Mouse (Mus musculus) adipocyte (in vitro differentiated cells): Measurements from ENCODE around the gene Zdhhc3.

ENCODE experiments used
- DNase-seq: peaks from one replicate; pipeline ENCODE4 v3.0.0-alpha.2; 2016; ENCODE audit warnings: low spot score

The Zdhhc3 gene

DNA sequence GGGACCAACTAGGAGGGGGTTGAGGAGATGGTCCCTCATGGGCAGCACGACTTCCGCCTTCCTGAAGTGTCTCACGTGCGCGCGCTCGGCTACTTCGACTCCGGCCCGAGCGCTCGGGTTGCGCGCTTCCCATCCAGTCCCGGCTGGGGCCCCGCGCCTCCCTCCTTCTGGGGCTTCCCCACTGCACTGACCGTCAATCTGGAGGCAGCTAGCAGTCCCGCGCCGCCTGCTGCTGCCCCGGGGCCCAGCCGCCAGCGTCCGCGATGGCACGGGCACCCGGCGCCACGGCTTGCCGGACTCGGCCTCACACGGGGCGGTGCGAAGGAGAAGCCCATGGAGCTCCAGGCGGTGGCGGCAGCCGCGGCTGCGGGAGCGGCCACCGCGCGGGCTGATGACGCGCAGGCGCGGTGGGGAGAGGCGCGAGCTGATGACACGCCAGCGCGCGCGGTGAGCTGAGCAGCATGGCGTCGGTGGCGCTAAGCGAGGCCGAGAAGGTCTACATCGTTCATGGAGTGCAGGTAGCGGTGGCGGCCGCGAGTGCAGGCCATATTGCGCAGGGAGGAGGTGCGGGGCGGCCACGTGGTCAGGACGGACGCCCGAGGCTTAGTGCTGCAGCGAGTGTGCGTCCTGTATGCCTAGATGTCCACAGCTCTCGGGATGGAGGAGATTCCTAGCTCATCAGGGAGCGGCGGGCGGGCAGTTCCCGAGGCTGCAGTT lies at the start of gene Zdhhc3, which contains the start of gene Exosc7:
Zdhhc3 (minus strand) TSS at position 401 of the 717 bp plus-strand sequence.
Exosc7 (plus strand) TSS at position 411 of the 717 bp plus-strand sequence.
- peak; percentile 80 for DNase-seq

DNA sequence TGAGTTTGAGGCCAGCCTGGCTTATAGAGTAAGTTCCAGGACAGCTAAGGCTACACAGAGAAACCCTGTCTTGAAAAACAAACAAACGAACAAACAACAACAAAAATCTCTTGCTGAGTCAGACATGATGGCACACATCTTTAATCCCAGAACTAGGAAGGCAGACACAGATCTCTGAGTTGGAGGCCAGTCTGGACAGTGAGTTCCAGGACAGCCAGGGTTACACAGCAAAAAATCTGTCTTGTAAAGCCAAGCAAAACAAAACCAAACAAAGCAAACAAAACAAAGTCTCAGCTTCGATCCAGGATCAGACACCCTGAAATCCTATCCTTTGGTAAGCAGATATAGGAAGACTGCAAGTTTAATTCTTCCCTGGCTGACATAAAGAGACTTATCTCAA lies 48.8 kb upstream of the Zdhhc3 start:
- peak; percentile 55 for DNase-seq

DNA sequence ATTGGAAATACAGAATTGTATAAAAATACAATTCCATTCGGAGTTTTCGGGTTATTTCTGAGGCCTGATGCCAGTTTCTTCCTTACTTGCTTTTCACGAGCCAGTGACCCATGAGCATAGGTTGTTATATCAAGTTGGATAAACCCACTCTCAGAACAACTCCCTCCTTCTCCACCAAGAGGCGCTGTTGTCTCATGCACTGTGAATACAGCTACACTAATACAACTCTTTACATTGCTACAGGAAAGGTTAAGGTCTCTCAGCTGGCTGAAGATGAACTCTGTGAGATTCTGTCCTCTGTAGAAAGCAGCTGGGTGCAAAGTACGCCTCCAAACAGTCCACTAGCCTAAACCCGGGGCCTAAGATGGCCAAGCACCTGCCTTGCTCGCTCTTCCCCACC lies 46.3 kb upstream of the Zdhhc3 start:
- peak; percentile 83 for DNase-seq

DNA sequence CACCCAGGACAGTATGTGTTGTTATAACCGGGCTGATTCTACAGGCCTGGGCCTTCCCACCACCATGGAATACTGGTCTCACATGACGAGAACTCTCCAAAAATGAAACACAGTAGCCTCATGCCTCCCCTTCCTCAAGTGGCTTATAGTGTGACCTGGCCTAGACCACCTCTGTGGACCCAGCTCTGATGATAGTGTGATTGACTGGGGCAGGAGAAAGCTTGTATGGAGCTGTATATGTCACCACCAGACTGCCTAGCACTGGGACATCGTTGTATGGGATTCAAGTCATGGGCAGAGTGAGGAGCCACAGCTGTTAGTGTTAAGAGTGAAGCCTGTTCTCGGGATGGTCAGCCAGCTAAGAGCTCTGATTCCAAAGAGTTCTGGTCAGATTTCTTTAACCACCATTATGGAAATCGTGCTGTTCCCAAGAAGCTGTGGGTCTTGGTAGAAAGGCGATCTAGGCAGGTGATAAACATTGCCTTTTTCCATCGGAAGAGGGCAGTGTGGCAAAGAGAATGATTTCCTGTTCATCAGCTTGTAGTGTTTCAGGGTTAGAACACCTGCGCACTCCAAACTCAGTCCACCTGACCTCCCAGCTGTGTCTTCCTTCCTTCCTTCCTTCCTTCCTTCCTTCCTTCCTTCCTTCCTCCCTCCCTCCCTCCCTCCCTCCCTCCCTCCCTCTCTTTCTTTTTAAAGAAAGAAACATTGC lies 45.3 kb upstream of the Zdhhc3 start:
- DNase-seq, result peak; percentile 46

DNA sequence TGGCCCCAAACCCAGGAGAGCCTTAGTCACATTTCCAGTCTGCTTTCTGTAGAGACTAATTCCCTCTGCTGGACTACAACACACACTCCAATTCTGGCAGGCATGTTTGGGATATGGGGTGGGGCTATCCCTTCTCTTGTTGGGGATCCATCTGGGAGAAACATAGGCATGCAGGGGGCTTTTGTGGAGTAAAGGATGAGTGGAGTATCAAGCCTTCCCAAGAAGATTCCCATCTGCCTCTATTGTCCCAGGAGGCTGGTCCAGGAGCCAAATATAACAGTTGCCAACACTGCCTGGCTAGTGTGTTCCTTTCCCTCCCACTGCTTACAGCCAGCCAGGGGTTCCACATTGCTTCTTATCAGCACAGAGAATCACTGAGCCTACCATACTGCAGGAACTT lies 44.7 kb upstream of the Zdhhc3 start:
- peak; percentile 50 for DNase-seq

DNA sequence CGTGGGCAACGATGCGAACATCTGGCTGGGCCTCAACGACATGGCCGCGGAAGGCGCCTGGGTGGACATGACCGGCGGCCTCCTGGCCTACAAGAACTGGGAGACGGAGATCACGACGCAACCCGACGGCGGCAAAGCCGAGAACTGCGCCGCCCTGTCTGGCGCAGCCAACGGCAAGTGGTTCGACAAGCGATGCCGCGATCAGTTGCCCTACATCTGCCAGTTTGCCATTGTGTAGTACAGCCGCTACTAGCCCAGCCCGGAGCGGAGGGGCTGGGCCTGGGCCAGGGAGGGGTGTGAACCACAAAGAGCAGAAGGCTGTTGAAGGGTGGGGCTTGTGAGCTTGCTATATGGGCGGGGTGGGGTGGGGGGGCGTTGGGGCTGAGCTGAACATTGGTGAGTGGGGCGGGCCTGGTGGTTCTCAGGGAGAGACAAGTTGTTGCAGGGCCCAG lies 43.9 kb upstream of the Zdhhc3 start:
- no peak for DNase-seq

DNA sequence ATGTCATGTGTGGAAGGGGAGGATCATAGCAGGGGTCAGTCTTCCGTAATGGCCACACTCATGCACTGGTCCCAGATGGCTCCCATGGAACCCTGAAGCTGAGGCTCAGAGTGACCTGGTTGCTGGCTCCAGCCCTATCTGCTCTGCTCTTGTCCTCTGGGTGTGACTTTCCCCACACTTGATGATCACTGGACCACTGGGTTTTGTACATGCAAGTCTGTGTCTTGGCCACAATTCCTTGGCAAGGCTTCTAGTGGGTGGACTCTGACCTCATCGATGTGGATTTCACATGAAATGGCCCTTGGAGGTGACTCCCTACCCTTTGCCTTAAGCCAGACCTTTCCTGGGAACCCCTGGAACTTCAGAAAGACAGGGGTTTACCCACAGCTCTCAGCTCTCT lies 40.1 kb upstream of the Zdhhc3 start:
- DNase-seq, result no peak

DNA sequence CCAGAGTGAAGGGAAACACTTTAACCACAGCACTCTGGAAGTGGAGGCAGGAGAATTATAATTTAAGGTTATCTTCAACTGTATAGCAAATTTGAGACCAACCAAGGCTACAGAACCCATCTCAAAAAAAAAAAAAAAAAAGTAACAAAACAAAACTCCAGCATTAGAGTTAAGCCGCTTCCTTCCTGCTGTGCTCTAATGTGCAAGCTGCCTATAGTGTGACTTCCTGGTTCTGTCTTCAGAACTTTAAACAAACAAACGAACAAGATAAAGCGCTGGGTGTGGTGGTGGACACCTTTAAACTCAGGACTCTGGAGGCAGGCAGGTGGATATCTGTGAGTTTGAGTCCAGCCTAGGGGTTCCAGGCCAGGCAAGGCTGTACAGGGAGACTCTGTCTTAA lies 39.0 kb upstream of the Zdhhc3 start:
- DNase-seq, result no peak

DNA sequence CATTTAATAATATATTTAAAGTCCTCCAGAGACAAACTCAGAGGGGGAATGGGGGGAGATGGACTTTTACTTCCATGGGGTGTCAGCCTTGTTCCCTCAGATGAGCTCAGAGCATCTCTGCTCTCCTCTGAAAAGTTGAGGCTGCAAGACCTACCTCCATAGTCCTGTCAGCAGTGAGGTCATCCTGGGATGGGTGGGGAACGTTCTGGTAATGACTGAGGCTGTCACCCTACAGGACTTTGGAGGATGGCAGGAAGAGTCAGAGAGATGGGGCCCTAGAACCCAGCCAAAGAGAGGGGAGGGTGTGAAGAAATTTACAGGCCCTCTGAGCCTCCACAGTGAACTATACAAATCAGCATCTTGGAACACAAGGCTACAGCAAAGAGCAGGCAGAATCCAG lies 38.6 kb upstream of the Zdhhc3 start:
- DNase-seq, result no peak

DNA sequence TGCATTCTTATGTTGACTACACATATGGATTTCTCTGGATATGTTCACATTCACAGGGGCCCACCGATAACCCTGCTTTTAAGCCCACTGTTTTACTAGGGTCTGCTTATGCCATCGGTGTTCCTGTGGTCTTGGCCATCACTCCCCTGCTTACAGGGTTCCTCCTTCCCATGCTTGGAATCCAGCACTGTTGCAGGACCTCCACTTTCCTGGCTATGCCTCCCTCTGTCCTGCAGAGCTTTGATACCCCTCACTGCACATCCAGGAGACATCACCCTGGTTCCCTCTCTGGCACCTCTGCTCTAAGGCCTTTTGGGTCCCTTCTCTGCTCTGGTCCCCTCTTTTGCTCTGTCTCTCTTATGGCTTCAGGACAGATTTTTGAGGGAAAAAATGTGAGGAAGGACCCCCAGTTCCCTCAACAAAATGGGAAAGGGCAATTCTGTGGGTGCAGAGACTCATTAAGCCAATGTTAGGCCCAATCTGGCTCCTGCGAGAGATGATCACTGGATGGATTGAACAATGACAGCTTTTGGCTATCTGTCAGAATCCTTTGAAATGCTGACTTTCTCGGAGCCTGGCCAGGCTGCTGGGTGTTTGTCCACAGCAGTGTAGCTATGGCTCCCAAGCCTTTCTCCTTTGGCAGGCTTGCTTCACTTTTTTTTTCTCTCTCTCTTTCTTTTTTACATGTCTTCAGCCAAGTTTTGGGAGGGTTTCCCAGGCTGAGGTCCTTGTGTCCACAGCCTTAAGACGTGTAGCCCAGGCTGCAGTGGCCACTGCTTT lies 37.4 kb upstream of the Zdhhc3 start, which contains the start of gene Clec3b:
Clec3b (plus strand) TSS at position 706 of the 780 bp plus-strand sequence.
- DNase-seq, result peak; percentile 77

DNA sequence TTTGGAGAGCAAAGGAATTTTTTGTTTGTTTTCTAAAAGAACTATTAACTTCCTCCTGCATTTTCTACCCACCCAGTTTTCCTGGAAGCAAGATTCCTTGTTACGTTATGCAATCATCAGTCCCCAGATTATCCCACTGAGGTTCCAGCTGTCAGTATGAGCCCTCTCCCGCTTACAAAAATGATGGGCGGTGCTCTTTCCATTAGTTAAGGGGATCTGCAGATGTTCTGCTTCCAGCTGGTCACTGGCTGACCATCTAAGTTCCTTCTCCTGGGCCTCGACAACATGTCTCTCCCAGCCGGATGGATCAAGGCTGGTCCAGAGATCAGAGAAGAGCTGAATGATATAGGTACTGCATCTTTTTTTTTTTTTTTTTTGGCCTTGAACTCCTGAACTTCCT lies 35.4 kb upstream of the Zdhhc3 start:
- DNase-seq, result no peak

DNA sequence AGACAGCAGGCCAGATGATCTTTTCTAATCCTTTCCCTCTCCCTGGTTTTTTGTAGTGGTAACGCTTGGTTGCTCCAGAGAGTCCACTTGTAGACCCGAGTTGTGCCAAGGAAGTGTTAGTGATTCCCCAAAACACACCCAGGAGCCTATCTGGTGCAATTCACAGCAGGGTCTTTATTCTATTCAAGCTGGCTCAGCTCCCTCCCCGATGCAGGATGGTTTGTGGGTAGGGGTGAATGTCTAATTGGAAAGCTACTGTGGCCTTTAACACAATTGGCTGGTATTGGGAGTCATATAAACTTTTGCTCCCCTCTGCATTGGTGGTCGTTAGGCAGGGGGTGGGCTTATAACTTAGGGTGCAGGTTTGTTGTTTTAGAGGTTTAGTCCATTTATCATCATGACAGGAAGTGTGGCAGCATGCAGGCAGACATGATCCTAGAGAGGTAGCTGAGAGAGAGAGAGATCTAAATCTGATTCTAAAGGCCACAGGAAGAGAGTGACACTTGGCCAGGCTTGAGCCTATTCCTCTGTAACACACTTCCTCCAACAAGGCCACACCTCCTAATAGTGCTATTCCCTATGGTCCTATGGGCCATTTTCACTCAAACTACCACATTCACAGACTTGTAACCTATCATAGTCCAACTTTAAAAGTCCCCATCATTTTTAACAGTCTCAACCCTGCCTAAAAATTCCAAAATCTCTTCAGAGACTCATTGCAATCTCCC lies 27.0 kb upstream of the Zdhhc3 start:
- no peak for DNase-seq

DNA sequence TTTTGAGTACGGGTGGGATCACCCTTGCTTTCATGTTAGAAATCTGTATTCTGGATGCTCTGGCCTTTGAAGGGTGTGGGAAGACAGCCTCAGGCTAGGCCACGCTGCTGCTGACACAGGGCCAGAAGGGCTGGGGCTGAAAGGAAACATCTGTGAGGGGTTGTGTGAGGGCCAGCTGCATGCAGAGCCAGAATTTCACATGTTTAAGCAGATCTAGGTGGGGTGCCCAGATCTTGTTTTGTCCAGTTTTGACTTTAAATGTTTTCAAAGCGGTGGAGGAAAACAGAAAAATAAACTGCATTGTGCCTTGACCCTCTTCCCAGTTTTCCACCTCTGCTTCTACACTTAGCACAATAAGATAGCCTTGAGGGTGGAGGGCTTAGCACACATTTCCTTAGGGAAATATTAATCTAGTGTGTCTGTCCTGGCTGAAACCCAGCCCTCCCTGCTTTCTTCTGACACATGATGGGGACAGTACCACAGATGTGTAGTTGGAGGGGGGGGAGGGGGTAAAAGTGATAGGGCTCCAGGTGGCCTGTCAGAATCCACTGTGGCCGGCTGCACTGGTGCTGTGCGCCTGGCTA lies 26.0 kb upstream of the Zdhhc3 start:
- DNase-seq, result peak; percentile 67

DNA sequence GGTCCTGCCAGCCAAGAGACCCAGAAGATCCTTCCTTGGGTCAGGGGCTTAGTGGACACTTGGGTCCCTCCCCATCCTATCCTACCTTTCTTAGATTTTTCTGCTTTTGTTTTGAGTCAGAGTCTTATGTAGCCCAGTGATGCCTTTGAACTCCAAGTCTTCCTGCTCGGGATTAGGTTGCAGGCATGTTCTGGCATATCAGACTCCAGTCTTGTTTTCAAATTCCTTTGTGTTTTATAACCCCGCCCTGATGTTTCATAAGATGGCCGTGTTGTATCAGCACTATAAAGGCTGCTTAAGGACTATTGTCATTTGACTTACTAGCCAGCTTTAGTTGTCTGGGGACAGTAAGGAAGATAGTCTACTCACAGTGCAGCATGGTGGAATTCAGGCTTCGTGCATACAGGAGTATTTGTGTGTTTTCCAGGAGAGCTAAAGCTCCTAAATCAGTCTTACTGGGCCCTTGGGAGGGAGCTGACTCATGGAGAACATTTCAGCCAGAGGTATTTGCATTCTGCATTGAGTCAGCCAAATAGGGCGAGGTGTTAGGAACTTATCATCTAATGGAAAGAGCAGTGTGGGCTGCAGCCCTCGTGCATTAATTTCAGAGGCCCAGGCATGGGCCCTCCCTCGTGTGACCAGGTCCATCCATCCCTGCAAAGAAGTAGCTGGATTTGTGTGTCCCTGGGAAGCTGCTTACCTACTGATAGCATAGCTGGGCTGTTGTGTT lies 24.1 kb upstream of the Zdhhc3 start:
- DNase-seq, result peak; percentile 65

DNA sequence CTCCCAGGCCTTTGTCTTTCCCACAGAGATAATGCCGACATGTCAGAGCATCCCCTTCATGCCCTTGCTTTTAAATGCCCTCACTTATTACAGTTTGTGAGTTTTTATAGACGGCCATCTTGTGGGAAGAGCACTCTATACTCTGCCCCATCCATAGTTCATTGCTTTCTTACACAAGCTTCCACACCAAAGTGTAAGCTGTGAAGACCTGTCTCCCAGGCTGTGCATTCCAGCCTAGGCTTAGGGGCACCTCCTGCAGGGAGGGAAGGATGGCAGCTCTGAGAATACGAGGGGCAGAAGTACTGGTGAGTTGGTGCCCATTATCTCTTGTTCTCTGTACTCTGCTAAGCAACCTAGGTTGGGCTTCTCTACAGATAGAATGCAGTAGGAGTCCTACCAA lies 20.0 kb upstream of the Zdhhc3 start:
- DNase-seq, result no peak

DNA sequence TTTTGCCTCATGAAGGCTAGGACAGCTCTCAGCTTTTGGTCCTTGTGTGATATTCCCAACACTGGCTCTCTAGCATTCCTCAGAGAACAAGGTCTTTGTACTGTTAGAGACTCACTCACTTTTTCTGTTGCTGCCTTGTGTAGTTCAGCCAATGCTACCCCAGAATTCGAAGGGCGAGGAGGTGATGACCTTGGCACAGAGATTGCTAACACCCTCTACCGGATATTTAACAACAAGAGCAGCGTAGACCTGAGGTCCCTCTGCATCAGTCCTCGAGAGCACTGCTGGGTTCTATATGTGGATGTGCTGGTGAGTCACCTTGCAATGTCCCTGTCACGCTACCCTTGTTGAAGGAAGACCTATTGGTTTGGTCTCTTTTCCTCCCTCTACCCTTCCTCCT lies 14.7 kb upstream of the Zdhhc3 start:
- DNase-seq, result no peak

DNA sequence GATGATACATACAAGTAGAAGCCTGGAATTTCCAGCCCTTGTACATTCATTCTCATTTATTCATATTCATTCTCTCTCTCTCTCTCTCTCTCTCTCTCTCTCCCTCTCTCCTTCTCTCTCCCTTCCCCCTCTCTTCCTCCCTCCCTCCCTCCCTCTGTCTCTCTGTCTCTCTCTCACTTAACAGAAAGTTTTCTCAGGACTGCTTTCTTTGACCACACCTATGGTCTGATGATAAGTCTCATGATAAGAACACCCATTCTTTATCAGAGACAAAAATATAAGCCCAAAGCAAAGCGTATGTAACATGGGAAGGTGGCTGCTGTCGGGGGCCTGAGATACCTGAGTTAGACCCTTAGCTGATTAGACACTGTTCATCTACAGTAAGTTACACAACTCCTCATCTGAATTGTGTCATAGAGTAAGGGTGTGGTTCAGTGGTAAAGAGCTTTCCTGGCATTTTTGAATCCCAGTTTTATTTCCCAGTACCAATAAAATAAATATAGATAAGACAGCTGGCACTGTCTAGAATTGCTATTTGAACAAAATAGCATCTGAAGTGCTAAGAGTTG lies 11.5 kb upstream of the Zdhhc3 start:
- DNase-seq, result no peak

DNA sequence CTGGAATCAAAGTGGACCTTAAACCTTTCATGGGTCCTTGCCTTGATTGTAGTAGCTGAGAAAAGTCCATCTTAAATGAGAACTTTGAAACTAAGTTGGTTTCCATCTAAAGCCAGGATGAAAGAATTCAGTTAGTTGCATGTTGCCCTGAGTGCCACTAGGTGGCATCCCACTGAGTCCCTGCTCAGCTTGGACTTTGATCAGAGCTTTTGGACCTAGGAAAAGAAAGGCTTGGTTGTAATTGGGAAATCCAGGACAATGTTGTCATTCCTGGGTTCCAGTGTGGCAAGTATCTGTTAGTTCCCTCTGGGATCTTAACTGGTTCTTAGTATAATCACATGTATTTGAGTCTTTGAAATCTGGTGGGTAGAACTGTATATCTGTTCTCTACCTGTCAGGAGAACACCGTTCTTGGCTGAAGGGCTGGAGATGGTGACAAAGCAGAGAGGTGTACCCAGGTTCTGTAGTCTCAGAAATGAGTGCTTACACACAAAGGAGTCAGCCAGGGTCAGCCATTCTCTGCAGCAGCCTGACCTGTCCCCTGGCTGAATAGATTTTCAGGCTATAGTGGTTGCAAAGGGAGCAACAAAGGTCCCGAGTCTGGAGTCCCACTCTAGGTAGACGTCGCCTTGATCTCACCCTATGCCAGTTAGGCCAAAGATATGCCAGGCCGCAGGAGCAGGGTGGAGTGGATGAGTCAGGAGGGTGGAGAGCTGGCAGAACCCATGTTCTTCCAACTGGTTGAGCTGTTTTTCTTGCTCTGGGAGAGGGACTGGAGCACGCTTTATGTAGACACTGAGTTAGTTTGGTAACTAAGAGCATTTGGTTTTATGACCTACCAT lies 10.8 kb upstream of the Zdhhc3 start:
- DNase-seq, result peak; percentile 66

DNA sequence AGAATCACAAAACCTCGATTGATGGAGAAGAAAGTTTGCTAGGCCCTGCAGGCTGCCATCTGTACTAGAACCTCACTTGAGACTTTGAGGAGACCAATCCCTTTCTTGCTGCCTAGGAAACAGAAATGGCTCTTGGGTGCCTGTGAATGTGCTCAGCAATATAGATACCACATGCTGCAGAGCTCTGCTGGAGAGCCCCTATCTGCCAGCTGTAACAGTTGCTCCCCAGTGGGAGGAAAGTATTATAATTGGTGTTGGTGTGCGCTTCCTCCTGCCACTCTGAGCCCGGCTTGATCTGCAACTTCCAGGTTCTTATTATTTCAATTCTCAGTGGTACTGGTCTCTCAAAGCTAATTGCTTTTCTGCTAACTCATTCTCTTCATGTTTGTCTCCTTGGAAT lies 10.0 kb upstream of the Zdhhc3 start:
- no peak for DNase-seq

DNA sequence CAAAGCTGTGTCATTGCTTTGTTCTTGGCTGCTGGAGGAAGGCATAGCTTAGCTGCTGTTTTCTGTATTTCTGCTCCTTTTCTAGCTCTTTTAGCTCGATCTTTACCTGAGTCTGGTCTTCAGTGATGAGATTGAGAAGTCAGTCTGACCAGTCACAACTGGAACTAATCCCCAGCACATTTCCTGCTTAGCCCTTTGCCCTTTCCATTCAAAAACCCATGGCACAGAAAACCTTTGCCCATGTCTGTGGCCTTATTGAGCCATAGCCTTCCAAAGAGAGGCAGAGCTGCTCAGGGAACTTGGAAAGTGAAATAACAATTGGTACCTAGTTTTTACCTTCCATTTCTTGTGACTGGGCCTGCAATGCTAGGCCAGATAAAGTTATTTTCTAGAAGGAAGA lies 2.6 kb upstream of the Zdhhc3 start:
- DNase-seq, result peak; percentile 68
